Mouse (Mus musculus) forebrain, embryonic 12.5 days (tissue): ENCODE results near the gene Msx3. TPM values are rescaled to one million over a fixed set of nuclear protein-coding genes. Genes with fewer than 3 reads are reported as not detected.

Experiments used
- ATAC-seq: fragments of 200-750 bp; cut with Nextera tagmentation; 2 replicates; pipeline ENCODE4 v1.8.0; 2017; ENCODE audit warnings: moderate TSS enrichment; ENCODE audit not compliant: low FRiP score
- H3K27ac ChIP-seq: fragments of 300-500 bp; sonication (generic); 2 replicates; pipeline ENCODE4 v1.5.1; 2016; ENCODE audit warnings: mild to moderate bottlenecking
- H3K27me3 ChIP-seq: fragments of 300-500 bp; sonication (generic); 2 replicates; pipeline ENCODE4 v1.6.1; 2016; ENCODE audit warnings: mild to moderate bottlenecking
- H3K36me3 ChIP-seq: fragments of 300-500 bp; sonication (generic); replicated peaks from 2 replicates; pipeline ENCODE4 v1.6.1; 2016; ENCODE audit warnings: mild to moderate bottlenecking
- H3K4me1 ChIP-seq: fragments of 300-500 bp; sonication (generic); 2 replicates; pipeline ENCODE4 v1.6.1; 2016
- H3K4me2 ChIP-seq: fragments of 300-500 bp; sonication (generic); 2 replicates; pipeline ENCODE4 v1.6.1; 2016; ENCODE audit warnings: mild to moderate bottlenecking, moderate library complexity
- H3K4me3 ChIP-seq: fragments of 300-500 bp; sonication (generic); replicated peaks from 2 replicates; pipeline ENCODE4 v1.5.1; 2016; ENCODE audit warnings: mild to moderate bottlenecking
- H3K9ac ChIP-seq: fragments of 300-500 bp; sonication (generic); 2 replicates; pipeline ENCODE4 v1.6.1; 2016; ENCODE audit warnings: mild to moderate bottlenecking
- H3K9me3 ChIP-seq: fragments of 300-500 bp; sonication (generic); 2 replicates; pipeline ENCODE4 v1.6.1; 2016
- WGBS: fragments of 180-500 bp; shearing (Covaris S2); methylation state at CpG from one replicate; pipeline ENCODE4 v1.1.7; 2016; 5-methylcytosine and 5-hydroxymethylcytosine counted together
- polyA plus RNA-seq: library from polyadenylated mRNA; unstranded; fragments of >200 nt; fragmentation: Nextera tagmentation; extraction: Ambion mirVana; gene quantifications from 2 replicates; pipeline ENCODE4 v1.2.1, GENCODE M21; 2016

The Msx3 gene
- polyA plus RNA-seq, 1 experiment from 2014 or later = 2.3 TPM

DNA sequence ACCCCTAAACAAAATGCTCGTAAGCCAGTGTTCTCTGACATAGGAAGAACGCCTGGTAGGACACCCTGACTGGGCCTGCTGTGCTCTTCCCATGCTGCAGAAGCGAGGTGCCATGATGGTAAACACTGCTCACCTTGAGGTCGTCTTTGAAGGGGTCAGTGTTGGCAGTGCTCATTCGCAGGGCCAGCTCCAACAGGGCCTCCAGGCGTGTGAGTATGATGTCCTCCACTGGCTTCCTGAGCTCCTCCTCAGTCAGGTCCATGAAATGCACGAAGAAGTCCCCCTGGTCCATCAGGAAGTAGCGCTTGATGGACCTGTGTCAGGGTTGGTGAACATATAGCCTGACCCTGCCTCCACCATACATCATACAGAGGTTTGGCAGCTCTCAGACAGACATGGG lies 44.2 kb downstream of the Msx3 start:
- no peaks in the 10 kb centered on the region for H3K4me1 ChIP-seq
- no peaks in the 10 kb centered on the region for H3K27me3 ChIP-seq
- WGBS = 92% methylated on average over 8 of the region's 8 CpGs
- no peak for ATAC-seq
- no peak overlapping the region for H3K27ac ChIP-seq
- H3K36me3 ChIP-seq = peaks cover 80% of the 10 kb centered on the region
- no peaks in the 10 kb centered on the region for H3K9me3 ChIP-seq
- no peak overlapping the region for H3K4me2 ChIP-seq
- H3K9ac ChIP-seq = no peak overlapping the region
- no peak overlapping the region for H3K4me3 ChIP-seq

DNA sequence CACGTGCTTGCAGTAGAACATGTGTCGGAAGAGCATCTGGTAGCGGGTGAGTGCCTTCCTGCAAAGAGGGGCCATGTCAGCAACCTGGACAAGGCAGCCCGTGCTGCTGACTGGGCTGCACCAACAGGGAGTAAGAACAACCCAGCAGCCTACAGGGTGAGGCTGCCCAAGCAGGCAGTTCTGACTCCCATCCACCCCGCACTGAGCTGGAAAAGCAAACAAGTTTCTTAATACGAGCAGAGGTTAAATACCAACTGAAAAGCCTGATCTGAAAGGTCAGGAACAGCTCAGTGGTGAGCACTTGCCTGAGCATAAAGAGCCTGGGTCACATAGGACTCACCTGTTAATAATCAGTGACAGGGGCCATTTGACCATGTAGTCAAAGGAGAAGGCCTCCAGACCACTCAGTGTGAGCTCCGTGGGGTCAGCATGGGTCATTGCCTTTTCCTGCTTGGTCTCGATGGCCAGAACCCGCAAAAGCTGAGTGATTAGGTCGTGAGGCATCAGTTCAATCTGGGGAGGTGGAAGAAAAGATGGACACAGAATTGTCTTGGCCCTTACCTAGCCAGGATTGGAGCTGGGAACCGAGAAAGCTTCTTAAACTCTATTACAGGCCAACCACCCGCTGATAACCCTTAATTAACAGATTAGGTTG lies 47.7 kb downstream of the Msx3 start:
- Histone ChIP-seq H3K36me3 (peaks cover 95% of the 10 kb centered on the region), H3K27ac (no peak overlapping the region), H3K9ac (no peak overlapping the region), H3K9me3 (no peaks in the 10 kb centered on the region), H3K4me3 (no peak overlapping the region), H3K4me1 (no peaks in the 10 kb centered on the region), H3K4me2 (no peak overlapping the region), H3K27me3 (no peaks in the 10 kb centered on the region)
- no peak for ATAC-seq
- 51% methylated on average over 12 of the region's 12 CpGs for whole genome bisulfite sequencing

DNA sequence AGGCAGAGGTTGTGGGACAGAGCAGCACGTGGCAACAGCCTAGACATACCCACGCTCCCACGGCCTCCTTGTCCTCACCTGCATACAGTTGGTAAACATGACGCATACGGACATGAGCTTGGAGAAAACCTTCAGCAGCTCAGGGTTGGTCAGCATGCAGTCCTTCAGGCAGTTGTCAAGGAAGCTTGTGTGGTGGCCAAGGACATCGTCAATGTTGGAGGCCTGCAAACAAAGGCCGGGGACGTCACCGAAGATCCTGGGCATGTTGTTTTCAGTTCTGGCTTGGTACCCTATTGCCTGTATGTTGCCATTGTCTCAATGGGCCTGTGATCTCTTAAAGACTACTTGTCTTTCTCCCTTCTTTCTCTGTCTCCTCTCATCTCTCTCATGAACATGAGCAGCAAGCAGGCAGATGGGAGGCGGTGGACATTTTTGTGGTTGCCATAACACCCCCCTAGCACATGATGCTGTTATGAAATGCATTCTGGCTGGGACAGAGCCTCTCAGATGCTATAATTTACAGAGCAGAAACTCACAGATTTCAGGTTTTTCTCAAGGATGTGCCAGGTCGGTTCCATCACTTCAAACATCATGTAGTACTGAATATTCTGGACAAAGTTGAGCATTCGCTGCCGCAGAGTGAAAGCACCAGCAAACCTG lies 50.1 kb downstream of the Msx3 start:
- Histone ChIP-seq H3K4me1 (no peaks in the 10 kb centered on the region), H3K27me3 (no peaks in the 10 kb centered on the region), H3K27ac (no peak overlapping the region), H3K9me3 (no peaks in the 10 kb centered on the region), H3K4me3 (no peak overlapping the region), H3K9ac (no peak overlapping the region), H3K4me2 (no peak overlapping the region), H3K36me3 (peaks cover 83% of the 10 kb centered on the region)
- ATAC-seq = no peak
- 94% methylated on average over 13 of the region's 13 CpGs for WGBS

Other genes starting within 250 kb of the Msx3 start
- gene Adgra1, start 214.9 kb downstream of the Msx3 start, polyA plus RNA-seq = 5.8 and 7.6 TPM in 2 replicates
- gene Kndc1, start 154.4 kb downstream of the Msx3 start, polyA plus RNA-seq = 1.2 and 1.3 TPM in 2 replicates
- gene Utf1, start 105.3 kb downstream of the Msx3 start, polyA plus RNA-seq = not detected in 2 replicates
- 0.64 and 0.74 TPM in 2 replicates for gene 6430531B16Rik, start 70.3 kb downstream of the Msx3 start, polyA plus RNA-seq
- gene Adam8, start 56.5 kb downstream of the Msx3 start, polyA plus RNA-seq = 3.2 and 3.6 TPM in 2 replicates
- 47.2 and 56.2 TPM in 2 replicates for gene Zfp511, start 12.7 kb downstream of the Msx3 start, polyA plus RNA-seq
- gene Tubgcp2, start 12.4 kb downstream of the Msx3 start, polyA plus RNA-seq = 75.6 and 84.8 TPM in 2 replicates
- gene Caly, start 33.5 kb upstream of the Msx3 start, polyA plus RNA-seq = 21.5 and 22.3 TPM in 2 replicates
- not detected in 2 replicates for gene Prap1, start 44.3 kb upstream of the Msx3 start, polyA plus RNA-seq
- gene Fuom, start 53.4 kb upstream of the Msx3 start, polyA plus RNA-seq = 17.4 and 17.9 TPM in 2 replicates
- 9.3 and 11.1 TPM in 2 replicates for gene Paox, start 66.7 kb upstream of the Msx3 start, polyA plus RNA-seq
- 136 and 137 TPM in 2 replicates for gene Echs1, start 67.4 kb upstream of the Msx3 start, polyA plus RNA-seq
- gene Mtg1, start 88.5 kb upstream of the Msx3 start, polyA plus RNA-seq = 28.2 and 28.9 TPM in 2 replicates
- 1.8 and 1.9 TPM in 2 replicates for gene Sprn, start 105.8 kb upstream of the Msx3 start, polyA plus RNA-seq
- gene Olfr522, start 115.7 kb upstream of the Msx3 start, polyA plus RNA-seq = not detected in 2 replicates
- 0.05 TPM in 1 of 2 replicates, not detected in the other for gene Olfr523, start 124.1 kb upstream of the Msx3 start, polyA plus RNA-seq
- not detected in 2 replicates for gene Olfr524, start 156.9 kb upstream of the Msx3 start, polyA plus RNA-seq
- gene Cd163l1, start 169.2 kb upstream of the Msx3 start, polyA plus RNA-seq = 0.11 TPM in 1 of 2 replicates, not detected in the other
- gene 5830411N06Rik, start 198.2 kb upstream of the Msx3 start, polyA plus RNA-seq = not detected in 2 replicates